ENCODE assay signal across 21 mouse cellular contexts in the genomic region with DNA sequence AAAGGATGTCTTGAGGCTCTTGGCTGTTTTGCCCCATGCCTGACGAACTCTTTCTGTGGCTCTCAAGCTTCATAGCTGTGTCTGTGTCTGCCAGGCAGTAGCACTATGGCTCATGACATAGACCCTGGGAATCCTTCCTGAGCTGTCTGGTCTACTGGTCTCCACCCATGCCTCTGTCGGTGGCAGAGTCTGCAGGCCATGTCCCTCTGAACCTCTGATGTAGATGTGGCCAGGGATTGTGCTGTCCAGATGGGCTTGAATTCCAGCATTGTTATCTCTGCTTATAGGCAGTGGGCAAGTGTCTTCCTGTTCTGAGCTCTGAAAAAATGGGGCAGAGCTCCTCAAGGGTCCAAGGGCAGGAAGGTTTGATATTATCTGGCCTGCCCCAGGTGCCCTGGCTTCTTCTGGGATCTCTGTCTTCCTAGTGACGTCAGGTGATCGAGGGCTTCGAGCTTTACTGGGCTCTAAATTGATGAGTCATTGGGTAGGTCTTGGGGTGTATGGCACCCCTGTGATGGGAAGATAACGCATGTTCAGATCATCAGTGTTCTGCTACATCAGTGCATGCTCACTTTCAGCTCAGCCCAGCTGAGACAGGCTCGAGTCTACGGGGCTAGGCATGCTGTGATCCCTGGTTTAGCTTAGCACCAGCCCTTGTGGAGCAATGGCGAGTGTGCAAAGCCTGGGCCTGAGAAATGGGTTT. TPM values are rescaled to one million over a fixed set of nuclear protein-coding genes. Genes with fewer than 3 reads are reported as not detected.
DNase-seq lines count a peak whose midpoint lies in the region; ATAC-seq lines count a peak whose summit lies in the region.
"Had no signal": no experiment of that assay in that cellular context is flagged by ENCODE, and none has a peak within 500 bp of the region (broad histone marks: within the 10 kb centered on the region; RNA-seq: fewer than 3 reads in every experiment).

No protein-coding gene starts in this region.

- H3K4me1 ChIP-seq in midbrain, embryonic 11.5 days (ENCODE audit: control insufficient read depth, insufficient read depth, low read length), result no peaks in the 10 kb centered on the region
- H3K4me1 ChIP-seq in midbrain, embryonic 10.5 days, result peaks cover 10% of the 10 kb centered on the region
- peaks cover 57% of the 10 kb centered on the region for H3K4me1 ChIP-seq in liver, embryonic 13.5 days (replicated peaks)
- H3K4me1 ChIP-seq: neural tube, embryonic 15.5 days had no signal

- no peak for ATAC-seq in midbrain, embryonic 11.5 days (ENCODE audit: low FRiP score)
- ATAC-seq in erythroblast, adult 5-6 weeks (replicated peaks; ENCODE audit: low FRiP score, poor library complexity, severe bottlenecking), result peak; percentile 77
- ATAC-seq in liver, embryonic 13.5 days (ENCODE audit: low read depth), result peak; percentile 96
- ATAC-seq: midbrain, embryonic 16.5 days had no signal

- H3K4me2 ChIP-seq in midbrain, embryonic 11.5 days, result no peak overlapping the region
- peak overlapping the region; percentile 61 for H3K4me2 ChIP-seq in liver, embryonic 13.5 days
- H3K4me2 ChIP-seq: heart, embryonic 11.5 days; limb, embryonic 12.5 days; lung, embryonic 14.5 days; neural tube, embryonic 15.5 days had no signal

- H3K9ac ChIP-seq in midbrain, embryonic 11.5 days (ENCODE audit: low read length), result no peak overlapping the region
- H3K9ac ChIP-seq in liver, embryonic 13.5 days, result peak overlapping the region; percentile 55
- H3K9ac ChIP-seq: limb, embryonic 12.5 days; lung, embryonic 14.5 days; neural tube, embryonic 15.5 days had no signal

- H3K4me3 ChIP-seq in midbrain, embryonic 11.5 days (ENCODE audit: low read depth, low read length), result no peak overlapping the region
- no peak overlapping the region for H3K4me3 ChIP-seq in midbrain, embryonic 10.5 days
- H3K4me3 ChIP-seq in liver, embryonic 13.5 days (replicated peaks), result peak overlapping the region; percentile 3; the same call in 1 of the 2 replicates
- H3K4me3 ChIP-seq: limb, embryonic 12.5 days; neural tube, embryonic 15.5 days had no signal

- no peak overlapping the region for H3K27ac ChIP-seq in midbrain, embryonic 11.5 days (ENCODE audit: low read depth, low read length)
- H3K27ac ChIP-seq in midbrain, embryonic 10.5 days (replicated peaks), result no peak overlapping the region
- peak overlapping the region; percentile 85 for H3K27ac ChIP-seq in liver, embryonic 13.5 days
- H3K27ac ChIP-seq: limb, embryonic 12.5 days; macrophage; neural tube, embryonic 15.5 days had no signal

- 89% methylated on average over 9 of the region's 9 CpGs for WGBS in midbrain, embryonic 11.5 days
- 90% methylated on average over 9 of the region's 9 CpGs for WGBS in midbrain, embryonic 10.5 days
- 53% methylated on average over 9 of the region's 9 CpGs for WGBS in liver, embryonic 13.5 days (ENCODE audit: insufficient replicate concordance)

- intact Hi-C loops in left cerebral cortex, postnatal 25 days (cut with DNase I), result no loop called here

- no peaks in the 10 kb centered on the region for H3K27me3 ChIP-seq in midbrain, embryonic 11.5 days (ENCODE audit: control insufficient read depth, insufficient read depth, low read length)
- no peaks in the 10 kb centered on the region for H3K27me3 ChIP-seq in midbrain, embryonic 10.5 days (ENCODE audit: low read depth, poor library complexity, severe bottlenecking)
- H3K27me3 ChIP-seq in liver, embryonic 13.5 days, result peaks cover 23% of the 10 kb centered on the region
- H3K27me3 ChIP-seq: limb, embryonic 12.5 days; neural tube, embryonic 15.5 days had no signal

- DNase-seq in midbrain, embryonic 11.5 days (ENCODE audit: low spot score, missing footprints), result peak; percentile 35
- no peak for DNase-seq in midbrain, embryonic 10.5 days (ENCODE audit: low spot score)
- DNase-seq in liver, embryonic 13.5 days, result peak; percentile 72
- DNase-seq in retina, postnatal 1 day, result no peak
- no peak for DNase-seq in left cerebral cortex, postnatal 25 days (ENCODE audit: low spot score in 2 of 2)
- DNase-seq in adrenal gland, postnatal 4 days (ENCODE audit: low spot score in 2 of 2), result no peak
- DNase-seq: adrenal gland, adult 2 months; cerebellum, adult 11-12 months; heart, postnatal 10 days; kidney, adult 8-10 months; kidney, postnatal 36 days; lung, embryonic 14.5 days; right cerebral cortex, postnatal 14 days had no signal

- no peaks in the 10 kb centered on the region for H3K9me3 ChIP-seq in midbrain, embryonic 11.5 days (ENCODE audit: control insufficient read depth, low read length)
- H3K9me3 ChIP-seq in midbrain, embryonic 10.5 days (replicated peaks), result no peaks in the 10 kb centered on the region
- no peaks in the 10 kb centered on the region for H3K9me3 ChIP-seq in liver, embryonic 13.5 days (replicated peaks)
- H3K9me3 ChIP-seq: limb, embryonic 12.5 days; neural tube, embryonic 15.5 days had no signal

- H3K36me3 ChIP-seq in midbrain, embryonic 11.5 days (ENCODE audit: control insufficient read depth, insufficient read depth, low read length), result no peaks in the 10 kb centered on the region
- H3K36me3 ChIP-seq in midbrain, embryonic 10.5 days, result no peaks in the 10 kb centered on the region
- no peaks in the 10 kb centered on the region for H3K36me3 ChIP-seq in liver, embryonic 13.5 days
- H3K36me3 ChIP-seq: limb, embryonic 12.5 days; neural tube, embryonic 15.5 days had no signal

RNA-seq across cellular contexts. Expression of a gene that starts 44.9 kb away (rescaled TPM):
- polyA plus RNA-seq in midbrain, embryonic 11.5 days (2014; fragmentation: Nextera tagmentation; extraction: Ambion mirVana), result 0.16 and 0.33 TPM in 2 replicates
- 0.53 and 0.62 TPM in 2 replicates for polyA plus RNA-seq in midbrain, embryonic 10.5 days (2016; fragmentation: Nextera tagmentation; extraction: Ambion mirVana)
- not detected in 2 replicates for total RNA-seq in erythroblast, adult 5-6 weeks (2015; ENCODE audit: low replicate concordance)
- not detected in 2 replicates for total RNA-seq in erythroblast, adult 5-6 weeks (2017; ENCODE audit: low replicate concordance)
- 0.10 TPM in 1 of 2 replicates, not detected in the other for polyA plus RNA-seq in liver, embryonic 13.5 days (2015; fragmentation: Nextera tagmentation; extraction: Ambion mirVana)
- 10 to 100 TPM; 17.4 to 19.6 TPM for total RNA-seq in left cerebral cortex, postnatal 25 days (2021)
- total RNA-seq in adrenal gland, postnatal 4 days (2021), result 1 to 10 TPM; 3.5 to 3.6 TPM
- total RNA-seq: granulocyte monocyte progenitor cell, adult 5-6 weeks had no signal
- polyA plus RNA-seq: macrophage had no signal

RNA-seq across cellular contexts. Expression of a gene that starts 59.3 kb away (rescaled TPM):
- 1.1 and 1.4 TPM in 2 replicates for polyA plus RNA-seq in midbrain, embryonic 11.5 days (2014; fragmentation: Nextera tagmentation; extraction: Ambion mirVana)
- 1.2 TPM in 2 replicates for polyA plus RNA-seq in midbrain, embryonic 10.5 days (2016; fragmentation: Nextera tagmentation; extraction: Ambion mirVana)
- total RNA-seq in erythroblast, adult 5-6 weeks (2015; ENCODE audit: low replicate concordance), result 10.2 and 11.7 TPM in 2 replicates
- 6.7 and 18.9 TPM in 2 replicates for total RNA-seq in erythroblast, adult 5-6 weeks (2017; ENCODE audit: low replicate concordance)
- 2.9 and 3.3 TPM in 2 replicates for polyA plus RNA-seq in liver, embryonic 13.5 days (2015; fragmentation: Nextera tagmentation; extraction: Ambion mirVana)
- total RNA-seq in left cerebral cortex, postnatal 25 days (2021), result 1 to 10 TPM; 1.4 to 1.8 TPM
- 1 to 10 TPM in 1 of 2 experiments, under 1 TPM in 1; 0.67 to 1.4 TPM for total RNA-seq in adrenal gland, postnatal 4 days (2021)
- polyA plus RNA-seq: C2C12 had no signal

Comparison
In these comparisons a context has a peak if more than half of its experiments do, and no peak if none do; other contexts are left out.
1. DNase-seq: peak in midbrain, embryonic 11.5 days (single experiment) and liver, embryonic 13.5 days (single experiment); none in midbrain, embryonic 10.5 days (single experiment), retina, postnatal 1 day (single experiment), left cerebral cortex, postnatal 25 days (0 of 2) and adrenal gland, postnatal 4 days (0 of 2).
2. RNA of a gene that starts 44.9 kb away (total RNA-seq): 17.4 to 19.6 TPM in left cerebral cortex, postnatal 25 days and 3.5 to 3.6 TPM in adrenal gland, postnatal 4 days; not detected in erythroblast, adult 5-6 weeks; every median in the first group is over 4 times any median in the second.